Mouse (Mus musculus) CH12.LX (cell line): ENCODE data around the gene Keap1.

Experiments used
- CHD1 ChIP-seq: IDR thresholded peaks from 2 replicates; pipeline ENCODE4 v1.6.1; 2012; ENCODE audit warnings: low read depth, low read length, improper control_type of control experiment, inconsistent platforms
- CHD2 ChIP-seq: IDR thresholded peaks from 2 replicates; pipeline ENCODE4 v1.6.1; 2011; ENCODE audit warnings: low read length, improper control_type of control experiment
- CTCF ChIP-seq, 2 experiments: IDR thresholded peaks in 1 of 2; conservative IDR thresholded peaks in 1 of 2; 2 replicates each; pipeline ENCODE4 v1.5.1; 2011 to 2012; ENCODE audit warnings: low read depth in 2 of 2, low read length in 2 of 2, improper control_type of control experiment in 1 of 2, inconsistent platforms in 1 of 2, mild to moderate bottlenecking in 1 of 2, moderate library complexity in 1 of 2
- EP300 ChIP-seq: IDR thresholded peaks from 2 replicates; pipeline ENCODE4 v1.6.1; 2011; ENCODE audit warnings: low read length, improper control_type of control experiment
- MEF2A ChIP-seq: IDR thresholded peaks from 2 replicates; pipeline ENCODE4 v1.6.1; 2014; ENCODE audit warnings: low read depth, mild to moderate bottlenecking, inconsistent platforms, low read length, improper control_type of control experiment, borderline replicate concordance
- POLR2A ChIP-seq: IDR thresholded peaks from 2 replicates; pipeline ENCODE4 v1.6.1; 2011; ENCODE audit warnings: low read depth, mild to moderate bottlenecking, improper control_type of control experiment, low read length
- SMC3 ChIP-seq: IDR thresholded peaks from 2 replicates; pipeline ENCODE4 v1.6.1; 2011; ENCODE audit warnings: low read depth, low read length, improper control_type of control experiment
- TCF12 ChIP-seq: IDR thresholded peaks from 2 replicates; pipeline ENCODE4 v1.6.1; 2014; ENCODE audit warnings: low read depth, mild to moderate bottlenecking, inconsistent platforms, low read length, improper control_type of control experiment
- USF2 ChIP-seq: conservative IDR thresholded peaks from 2 replicates; pipeline ENCODE4 v1.6.1; 2011; ENCODE audit warnings: low read depth, low read length, improper control_type of control experiment

GRCm38 (mm10) chr9:21275727-21276126 lies 36.6 kb upstream of the Keap1 start:
- no peak for TF ChIP-seq SMC3
- TF ChIP-seq EP300 = no peak
- TF ChIP-seq MEF2A = no peak
- TF ChIP-seq CTCF (conservative IDR thresholded peaks at IDR 0.05 in 1 of 2, IDR thresholded peaks at IDR 0.05 in 1 of 2; ENCODE audit: low read depth in 2 of 2, low read length in 2 of 2) = no peak
- no peak for TF ChIP-seq POLR2A
- TF ChIP-seq TCF12 = no peak
- no peak for TF ChIP-seq CHD2
- TF ChIP-seq CHD1 = no peak
- TF ChIP-seq USF2 = no peak
